Mouse (Mus musculus) left cerebral cortex, adult 11 months (tissue): Measurements from ENCODE around the gene Bckdha.

Source experiments
- DNase-seq: peaks from one replicate; pipeline ENCODE4 v3.0.0; 2022; ENCODE audit warnings: low spot score

Gene Bckdha

DNA sequence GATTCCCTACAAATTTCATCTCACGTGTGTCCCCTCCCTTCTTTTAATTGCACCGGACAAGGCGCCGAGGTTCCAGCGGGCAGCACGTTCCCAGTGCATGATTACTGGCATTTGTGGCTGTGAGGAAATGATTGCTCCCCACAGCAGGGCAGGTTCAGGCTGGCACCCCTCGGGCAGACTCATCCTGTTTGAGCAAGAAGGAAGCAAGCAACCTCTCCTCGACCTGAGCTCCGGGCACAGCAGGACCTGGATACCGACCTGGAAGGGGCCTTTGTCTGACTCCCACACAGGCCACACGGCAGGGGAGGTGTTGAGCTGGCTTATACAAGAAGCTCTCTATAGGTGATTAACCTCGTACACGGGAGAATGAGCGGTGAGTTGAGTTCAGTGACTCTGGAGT, 13.7 kb downstream of the Bckdha start:
- no peak for DNase-seq

DNA sequence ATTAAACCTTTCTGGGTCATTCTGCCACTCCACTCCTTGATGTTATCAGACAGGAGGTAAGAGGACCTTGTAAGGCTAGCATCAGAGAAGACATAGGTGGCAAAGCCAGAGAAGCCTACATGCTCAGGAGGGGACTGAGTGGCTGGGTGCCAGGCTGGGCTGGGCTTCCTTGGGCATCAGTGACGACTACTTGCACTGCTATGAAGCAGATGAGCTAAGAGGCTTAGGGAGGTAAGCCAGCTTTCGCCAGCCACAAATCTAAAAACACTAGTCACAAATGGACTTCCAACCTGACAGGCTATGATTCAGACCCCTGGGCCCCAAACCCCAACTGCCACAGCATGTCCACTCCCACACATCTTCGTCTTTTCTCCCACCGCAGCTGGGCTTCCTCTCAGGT, 14.2 kb downstream of the Bckdha start:
- no peak for DNase-seq

DNA sequence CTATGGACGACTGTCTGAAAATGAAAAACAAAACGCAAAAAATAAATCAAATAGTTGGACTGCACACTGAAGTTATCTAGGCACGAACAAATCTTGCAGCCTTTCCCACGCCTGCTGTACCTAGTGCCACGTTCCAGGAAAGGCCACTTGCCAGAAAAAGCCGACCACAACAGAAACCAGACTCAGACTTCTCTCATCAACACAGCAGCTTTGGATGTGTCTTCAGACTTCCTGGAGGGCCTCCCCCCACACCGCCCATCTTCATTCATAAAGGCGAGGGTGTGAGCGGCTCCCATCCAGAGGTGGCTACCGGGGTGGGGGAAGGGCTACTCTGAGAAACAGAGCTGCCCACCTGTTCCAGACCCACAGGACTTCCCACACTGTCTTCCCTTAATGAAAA, 14.6 kb downstream of the Bckdha start:
- DNase-seq = no peak

DNA sequence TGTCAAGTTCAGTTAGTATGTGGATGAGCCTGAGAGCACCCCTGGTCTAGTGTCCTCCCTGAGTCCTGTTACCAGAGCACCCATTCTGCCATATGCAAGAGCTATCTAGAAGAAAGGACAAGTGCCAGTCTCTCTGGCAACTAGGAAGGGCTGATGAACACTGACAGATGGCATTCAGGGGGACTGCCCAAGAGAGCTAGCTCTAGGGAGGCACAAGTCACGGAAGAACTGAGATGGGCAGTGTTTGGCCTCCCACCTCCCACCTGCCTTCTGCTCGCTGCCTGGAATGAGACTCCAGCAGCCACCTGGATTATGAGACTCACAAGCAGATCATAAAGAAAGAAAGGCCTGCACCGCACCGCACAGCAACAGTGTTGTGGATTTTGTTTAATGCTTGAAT, 19.0 kb downstream of the Bckdha start:
- DNase-seq = no peak

DNA sequence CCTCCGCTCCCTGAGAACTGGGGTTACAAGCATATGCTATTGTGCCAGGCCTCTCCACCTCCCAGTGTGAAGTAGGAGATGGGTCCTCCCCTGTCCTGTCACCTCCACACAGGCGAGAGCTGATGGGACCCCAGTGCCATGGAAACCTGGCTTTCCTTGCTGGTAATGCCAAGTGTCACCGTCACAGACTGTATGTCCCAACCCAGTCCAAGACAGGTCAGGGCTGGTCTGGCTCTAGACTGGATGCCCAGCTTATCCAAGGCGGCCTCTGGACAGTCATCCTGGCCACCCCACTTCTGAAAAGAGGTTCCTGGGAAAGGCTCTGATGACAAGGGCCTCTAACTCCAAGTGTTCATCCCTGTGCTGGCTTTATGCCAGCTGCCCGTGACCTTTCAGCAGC, 21.7 kb downstream of the Bckdha start:
- no peak for DNase-seq

DNA sequence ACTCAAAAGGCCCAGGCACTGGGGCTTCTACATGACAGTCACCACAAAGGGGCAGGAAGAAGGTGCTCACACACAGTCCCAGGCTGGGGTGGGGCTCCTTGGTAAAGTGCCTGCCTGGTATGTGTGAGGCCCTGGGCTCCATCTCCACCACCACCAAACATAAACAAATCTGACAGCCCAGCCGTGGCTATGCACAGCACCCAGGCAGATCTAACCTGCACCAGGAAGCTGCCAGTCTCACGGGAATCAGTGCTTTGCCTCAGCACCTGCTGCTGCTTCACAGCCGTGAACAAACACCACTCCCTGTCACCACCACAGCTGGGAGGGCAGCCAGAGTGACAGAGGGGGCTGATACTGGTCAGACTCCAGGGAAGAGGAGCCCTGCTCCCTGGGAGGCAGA, 22.4 kb downstream of the Bckdha start:
- no peak for DNase-seq

DNA sequence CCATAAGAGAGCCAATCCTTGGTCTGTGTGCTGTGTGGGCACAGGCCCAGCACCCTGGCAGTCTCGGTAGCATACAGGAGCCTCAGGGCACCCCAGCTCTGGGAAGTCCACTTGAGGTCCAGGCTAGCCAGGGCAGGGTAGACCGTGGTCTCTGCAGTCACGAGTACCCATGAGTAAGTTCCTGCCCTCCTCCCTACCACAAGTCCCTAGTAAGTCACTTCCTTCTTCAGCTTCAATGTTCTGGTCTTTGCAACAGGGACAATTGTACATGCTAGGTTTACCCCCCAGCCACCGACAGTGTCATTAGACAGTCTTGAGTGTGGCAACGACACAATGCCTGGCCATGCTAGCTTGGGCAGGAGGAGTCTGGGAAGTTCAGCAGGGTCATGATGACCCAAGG, 26.1 kb downstream of the Bckdha start:
- DNase-seq = no peak

DNA sequence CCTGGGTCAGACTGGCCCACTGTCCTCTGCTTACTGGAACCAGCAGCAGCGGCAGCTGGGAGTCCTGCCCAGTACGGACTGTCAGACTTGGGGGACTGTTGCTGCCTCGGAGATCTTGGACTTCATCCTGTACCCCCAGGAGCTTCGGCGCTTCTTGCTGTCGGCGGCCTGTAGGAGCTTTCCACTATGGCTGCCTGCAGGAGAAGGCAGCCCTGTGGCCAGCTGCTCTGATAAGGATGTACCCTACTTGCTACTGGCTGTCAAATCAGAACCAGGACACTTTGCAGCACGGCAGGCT, 30.5 kb downstream of the Bckdha start:
- DNase-seq = no peak

DNA sequence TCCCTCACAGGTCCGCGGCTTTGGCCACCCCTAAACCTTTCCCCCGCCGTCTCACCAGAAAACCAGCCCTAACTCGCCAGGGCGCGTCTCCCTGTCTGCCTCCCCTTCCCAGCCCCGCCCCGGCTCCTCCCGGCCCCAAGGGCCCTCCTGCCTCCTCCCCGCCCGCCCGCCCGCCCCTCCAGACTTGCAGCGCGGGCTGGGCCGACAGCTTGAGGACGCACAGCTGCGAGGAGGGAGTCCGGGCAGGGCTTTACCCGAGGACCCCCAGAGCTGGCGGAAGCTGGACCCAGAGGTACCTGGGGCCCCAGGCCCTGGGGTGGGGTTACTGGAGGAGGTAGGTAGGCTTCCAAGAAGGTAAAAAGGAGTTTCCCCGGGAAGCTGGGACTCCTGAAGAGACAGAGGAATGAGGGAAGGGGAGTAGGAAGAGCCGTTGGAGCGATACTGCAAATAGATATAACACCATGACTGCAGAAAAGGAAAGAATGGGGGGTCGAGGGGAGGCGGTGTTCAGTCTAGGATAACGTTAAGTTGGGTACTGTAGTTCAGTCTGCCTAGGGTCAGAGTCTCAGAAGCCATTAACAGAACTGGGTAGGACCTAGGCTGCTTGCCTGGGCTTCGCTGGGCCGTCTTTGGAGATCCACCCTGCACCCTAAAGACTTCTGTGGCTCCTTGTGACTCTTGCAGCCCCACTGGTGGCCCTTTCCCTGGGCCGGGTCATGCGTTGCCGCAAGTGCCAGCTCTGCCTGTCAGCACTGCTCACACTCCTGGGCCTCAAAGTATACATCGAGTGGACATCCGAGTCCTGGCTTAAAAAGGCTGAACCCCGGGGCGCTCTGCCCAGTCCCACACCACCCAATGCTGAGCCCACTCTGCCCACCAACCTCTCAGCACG, 31.1 kb downstream of the Bckdha start:
- DNase-seq = no peak

DNA sequence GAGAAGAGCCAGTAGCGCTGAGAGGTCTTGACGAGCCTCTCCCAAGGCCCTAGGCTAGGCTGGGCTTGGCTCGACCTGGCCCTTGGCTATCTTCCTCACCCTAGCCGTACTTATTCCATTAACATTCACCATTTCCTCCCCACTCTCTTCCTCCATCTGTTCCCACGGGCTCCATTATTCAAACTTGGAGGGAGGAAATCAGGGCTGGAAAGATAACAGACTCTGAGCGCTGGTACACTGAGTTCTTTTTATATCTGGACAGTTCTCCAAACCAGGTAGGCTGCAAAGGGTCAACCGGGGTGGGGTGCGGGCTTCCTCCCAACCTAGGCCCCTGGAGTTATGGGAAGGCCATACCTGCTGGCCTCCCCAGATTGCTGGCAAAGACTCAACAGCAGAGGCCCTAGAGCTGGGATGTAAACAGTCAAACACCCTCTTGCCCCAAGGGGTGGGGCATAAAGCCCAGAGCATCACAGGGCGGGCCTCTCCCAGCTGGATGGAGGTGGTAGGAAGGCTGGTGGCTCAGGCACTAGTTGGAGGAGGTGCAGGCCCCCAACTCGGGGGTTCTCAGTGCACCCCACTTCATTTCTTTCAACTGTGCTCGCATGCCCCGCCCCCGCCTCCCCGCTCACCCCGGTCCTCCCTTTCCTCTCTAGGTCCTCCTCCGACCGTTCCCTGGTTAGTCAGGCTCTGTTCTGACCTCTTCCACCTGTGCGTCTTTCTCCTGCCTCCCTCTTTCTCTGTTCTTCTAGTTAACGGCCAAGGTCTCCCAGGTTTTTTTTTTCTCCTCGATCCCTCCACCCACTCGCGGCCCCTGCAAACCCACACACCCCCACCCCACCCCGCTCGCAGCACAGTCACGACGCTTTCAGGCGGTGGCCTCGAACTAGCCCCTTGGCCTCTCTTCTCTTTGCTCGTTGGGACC, 32.0 kb downstream of the Bckdha start, which contains the start of gene B3gnt8:
TSS of gene B3gnt8 (plus strand) at position 146 of the 922 bp plus-strand sequence.
- DNase-seq = no peak

DNA sequence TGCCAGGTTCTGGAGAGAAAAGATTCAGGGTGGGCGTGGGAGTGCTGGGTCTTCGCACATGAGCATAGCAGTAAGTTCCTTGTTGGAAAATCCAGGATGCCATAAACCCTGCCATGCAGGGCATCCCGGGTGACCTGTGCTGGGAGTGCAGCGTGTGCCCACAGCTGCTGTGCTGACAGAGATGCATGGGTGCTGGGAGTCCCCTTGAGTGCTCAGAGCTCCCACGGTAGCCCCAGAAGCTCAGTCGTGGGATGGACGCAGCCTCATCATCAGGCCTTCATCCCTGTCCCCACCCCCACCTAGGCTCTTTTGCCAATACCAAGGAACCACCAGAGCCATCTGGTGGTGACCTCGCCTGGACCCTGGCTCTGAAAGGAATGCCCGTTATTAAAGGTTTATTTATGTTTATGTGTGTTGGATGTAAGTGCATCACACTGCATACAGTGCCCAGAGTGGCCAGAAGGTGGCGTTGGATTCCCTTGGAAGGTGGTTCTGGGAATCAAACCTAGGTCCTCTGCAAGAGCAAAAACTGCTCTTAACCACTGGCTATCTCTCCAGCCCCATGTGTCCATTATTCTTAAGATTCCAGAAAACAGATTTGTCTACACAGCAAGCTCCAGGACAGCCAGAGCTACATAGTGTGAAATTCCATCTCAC, 33.1 kb downstream of the Bckdha start:
- DNase-seq = no peak

DNA sequence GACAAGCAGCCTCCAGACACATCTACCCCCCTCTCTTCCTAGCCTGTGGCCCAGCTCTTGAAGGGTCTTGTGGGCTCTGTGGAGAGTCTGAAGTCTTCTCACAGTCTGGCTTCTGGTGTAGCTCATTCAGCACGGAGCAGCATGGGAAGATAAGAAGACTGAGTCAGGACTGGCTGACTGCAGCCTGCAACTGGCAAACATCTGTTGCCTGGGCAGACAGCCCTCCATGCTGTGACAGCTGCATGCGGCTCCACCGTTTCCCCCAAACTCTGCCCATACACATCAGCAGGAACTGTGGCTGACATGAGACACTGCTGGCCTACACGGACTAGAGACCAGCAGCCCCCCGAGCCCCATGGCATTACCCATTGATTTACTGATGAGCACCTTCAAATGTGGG, 33.9 kb downstream of the Bckdha start:
- DNase-seq = no peak

DNA sequence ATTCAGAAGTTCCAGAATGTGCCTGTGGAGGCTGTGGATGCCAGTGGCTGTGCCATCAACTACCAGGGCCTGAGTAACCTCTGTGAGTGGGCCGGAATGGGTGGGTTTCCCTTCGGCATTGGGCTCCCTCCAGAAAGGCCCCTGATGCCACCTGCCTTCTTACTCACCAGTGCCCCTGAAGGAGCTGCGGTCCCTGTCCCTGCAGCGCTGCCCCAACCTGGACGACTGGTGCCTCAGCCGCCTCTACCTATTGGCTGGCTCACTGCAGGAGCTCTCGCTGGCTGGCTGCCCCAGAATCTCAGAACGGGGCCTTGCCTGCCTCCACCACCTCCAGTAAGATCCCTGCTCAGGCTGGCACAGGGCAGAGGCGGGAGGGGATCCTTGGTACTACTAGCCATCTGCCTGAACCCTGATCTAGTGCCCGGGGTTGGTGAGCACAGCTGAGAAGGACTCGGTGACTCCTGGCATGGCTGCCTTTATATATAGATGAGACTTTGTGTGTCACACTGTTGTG, 34.9 kb downstream of the Bckdha start:
- DNase-seq = no peak

DNA sequence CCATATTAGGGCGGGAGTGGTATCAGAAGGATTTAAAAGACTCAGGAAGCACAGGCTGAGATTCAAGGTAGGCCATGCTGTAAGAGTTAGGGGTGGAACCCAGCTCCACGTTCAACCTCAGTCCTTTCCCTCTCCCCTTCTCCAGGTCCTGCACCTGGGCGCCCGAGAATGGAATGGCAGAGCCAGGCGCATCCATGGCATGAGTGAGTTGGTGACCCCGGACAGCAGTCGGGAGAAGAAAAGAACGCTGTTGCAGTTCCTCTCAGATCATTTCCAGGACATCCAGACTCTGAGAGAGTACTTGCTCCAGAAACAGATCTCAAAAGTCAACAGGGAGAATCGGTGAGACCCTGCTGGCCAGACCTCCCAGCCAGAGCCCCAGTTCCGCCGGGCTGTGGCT, 38.0 kb downstream of the Bckdha start:
- DNase-seq = no peak

DNA sequence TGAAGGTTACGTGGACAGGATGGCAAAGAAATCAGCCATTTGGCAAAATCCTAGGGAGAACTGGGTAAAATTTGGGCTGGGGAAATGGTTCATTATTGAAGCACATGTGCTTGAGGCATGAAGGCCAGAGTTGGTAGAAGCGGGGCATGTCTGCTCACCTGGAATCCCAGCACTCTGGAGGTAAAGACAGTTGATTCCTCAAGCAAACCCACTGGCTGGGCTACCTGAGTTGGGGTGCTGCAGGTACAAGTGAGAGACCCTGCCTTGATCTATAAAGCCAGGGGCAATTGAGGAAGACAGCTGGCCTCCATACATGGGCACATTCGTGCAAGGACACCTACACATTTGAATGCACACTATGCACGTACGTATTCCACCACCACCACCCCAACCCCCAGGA, 38.7 kb downstream of the Bckdha start:
- DNase-seq = no peak

DNA sequence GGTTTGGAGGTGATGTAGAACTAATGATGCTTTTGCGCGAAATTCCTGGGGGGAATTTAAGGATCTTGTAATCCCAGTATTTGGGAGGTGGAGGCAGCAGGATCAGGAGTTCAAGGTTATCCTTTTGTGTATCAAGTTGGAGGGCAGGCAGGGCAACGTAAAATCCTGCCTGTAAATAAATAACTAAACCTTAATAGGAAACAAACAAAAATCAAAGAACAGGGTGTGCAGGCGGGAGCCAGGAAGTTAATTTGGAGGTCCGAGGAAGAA, 39.1 kb downstream of the Bckdha start:
- no peak for DNase-seq

DNA sequence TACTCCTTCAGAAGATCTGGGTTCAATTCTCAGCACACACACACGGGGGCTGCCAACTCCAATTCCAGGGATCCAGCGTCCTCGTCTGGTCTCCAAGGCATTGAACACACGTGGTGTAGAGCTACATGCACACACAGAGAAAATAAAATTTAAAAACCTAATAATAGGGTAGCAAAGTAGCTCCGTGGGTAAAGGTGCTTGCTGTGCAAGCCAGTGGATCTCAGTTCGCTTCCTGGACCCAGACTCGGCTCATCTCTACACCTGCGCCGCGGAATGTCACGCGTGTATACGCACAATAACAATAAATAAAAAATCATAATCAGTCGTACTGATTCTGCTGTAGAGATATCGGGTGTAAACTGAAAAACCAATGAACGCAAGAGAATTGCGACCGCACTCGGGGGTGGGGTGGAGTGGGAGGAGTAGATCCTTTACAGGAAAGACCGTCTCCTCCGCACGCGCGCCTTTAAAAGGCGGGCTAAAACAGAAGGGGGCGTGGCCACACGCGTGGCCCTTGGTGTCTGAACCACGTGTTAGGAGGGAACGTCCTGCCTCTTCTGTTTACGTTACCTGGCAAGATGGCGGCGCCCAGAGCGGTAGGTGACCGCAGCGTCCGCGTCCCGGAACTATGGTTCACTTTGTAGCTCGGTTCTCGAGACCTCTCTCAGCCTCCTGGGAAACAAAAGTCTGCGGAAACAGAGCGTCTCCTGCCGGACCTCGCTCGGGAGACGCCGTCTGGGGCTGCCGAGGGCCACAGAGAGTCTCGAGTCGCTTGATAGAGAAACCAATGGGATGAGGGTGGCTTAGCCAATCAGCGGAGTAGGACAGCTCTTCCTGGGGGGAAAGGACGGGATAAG, 39.7 kb downstream of the Bckdha start, which contains the start of gene Dmac2:
TSS of gene Dmac2 (plus strand) at position 550 of the 857 bp plus-strand sequence.
- peak; percentile 87 for DNase-seq

DNA sequence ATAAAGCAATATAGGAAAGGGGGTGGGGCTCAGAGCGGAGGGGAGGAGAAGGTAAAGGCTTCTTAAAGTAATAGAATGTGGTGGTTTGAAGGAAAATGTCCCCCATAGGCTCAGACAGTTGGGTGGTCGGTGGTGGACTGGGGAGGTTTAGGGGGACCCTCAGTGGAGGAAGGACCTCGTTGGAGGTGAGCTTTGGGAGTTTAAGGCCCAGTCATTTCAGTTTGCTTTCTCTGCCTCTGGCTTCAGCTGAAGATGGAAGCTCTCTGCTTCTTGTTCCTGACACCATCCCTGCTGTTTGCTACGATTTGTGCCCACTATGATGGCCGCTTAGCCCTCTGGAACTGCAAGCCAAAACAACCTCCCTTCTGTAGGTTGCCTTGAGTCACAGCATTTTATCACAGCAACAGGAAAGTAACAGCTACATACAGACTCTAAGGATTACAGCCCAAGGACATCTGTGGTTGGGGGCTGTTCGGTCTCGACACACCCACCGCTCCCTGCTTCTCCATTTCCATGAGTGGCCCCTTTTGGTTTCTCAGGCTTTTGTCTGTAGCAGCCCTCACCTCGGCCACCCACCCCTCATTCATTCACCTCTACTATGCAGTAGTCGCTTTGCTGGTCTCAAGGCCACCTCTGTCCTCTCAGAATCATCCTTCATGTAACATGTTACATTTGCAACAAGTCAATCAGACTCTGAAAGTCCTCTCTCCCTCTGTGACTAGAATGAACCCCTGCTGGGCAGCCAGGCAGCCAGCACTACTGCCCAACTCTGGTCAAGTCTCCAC, 41.2 kb downstream of the Bckdha start:
- DNase-seq = no peak

DNA sequence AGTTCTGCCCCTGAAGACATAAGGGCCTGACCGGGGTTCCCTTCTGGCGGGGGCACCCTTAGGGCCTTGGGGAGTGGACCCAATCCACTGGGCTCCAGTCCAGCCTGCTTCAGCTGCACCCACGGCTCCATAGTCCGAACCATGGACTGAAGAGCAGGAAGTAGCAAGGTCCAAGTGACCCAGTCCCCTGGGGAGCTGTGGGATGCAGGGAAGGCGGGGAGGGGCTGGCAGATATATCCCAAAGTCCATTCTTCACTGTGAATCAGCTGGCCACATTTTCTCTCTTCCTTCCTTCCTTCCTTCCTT, 43.1 kb downstream of the Bckdha start, which contains the start of gene Erich4:
TSS of gene Erich4 (minus strand) at position 187 of the 306 bp plus-strand sequence.
- no peak for DNase-seq

DNA sequence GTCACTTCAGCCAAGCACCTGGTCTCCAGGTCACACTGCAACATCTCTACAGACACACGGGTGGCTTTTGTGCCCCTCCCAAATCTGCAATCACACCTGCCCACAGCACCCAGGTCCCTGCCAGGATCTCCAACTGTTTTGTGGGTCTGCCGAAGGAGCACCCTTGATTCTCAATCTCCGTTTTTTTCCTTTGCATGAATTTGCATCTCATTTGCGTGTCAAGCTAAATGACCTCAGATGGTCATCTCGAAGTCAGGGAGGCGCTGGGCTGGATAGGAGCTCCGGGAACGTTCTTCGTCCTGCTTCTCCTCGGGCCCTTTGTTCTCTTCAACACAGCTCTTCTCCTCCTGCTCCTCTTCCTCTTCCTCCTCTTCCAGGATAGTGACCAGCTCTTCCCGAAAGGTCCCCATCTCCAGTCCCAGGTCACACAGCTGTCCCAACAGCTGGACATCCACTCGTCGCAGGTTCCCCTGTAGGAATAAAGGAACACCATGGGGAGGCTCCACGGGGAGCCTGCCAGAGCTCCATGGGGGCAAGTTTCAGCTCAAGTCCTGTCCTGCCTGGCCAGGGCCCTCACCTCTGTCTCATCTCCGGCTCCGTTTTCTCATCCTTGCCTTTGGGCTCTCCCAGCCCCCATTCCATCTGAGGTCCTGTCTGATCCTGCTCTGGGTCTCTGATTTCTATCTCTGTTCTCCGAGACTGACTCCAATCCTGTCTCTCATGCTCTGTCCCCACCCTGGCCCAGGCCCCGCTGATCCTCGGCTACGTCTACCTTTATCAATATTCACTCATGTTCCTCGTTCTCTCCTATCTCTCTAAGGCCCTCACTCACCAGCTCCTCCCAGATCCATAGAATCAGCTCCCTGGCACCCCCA, 43.7 kb downstream of the Bckdha start:
- no peak for DNase-seq
